Mouse (Mus musculus): ENCODE results near the gene Prr15.

DNA sequence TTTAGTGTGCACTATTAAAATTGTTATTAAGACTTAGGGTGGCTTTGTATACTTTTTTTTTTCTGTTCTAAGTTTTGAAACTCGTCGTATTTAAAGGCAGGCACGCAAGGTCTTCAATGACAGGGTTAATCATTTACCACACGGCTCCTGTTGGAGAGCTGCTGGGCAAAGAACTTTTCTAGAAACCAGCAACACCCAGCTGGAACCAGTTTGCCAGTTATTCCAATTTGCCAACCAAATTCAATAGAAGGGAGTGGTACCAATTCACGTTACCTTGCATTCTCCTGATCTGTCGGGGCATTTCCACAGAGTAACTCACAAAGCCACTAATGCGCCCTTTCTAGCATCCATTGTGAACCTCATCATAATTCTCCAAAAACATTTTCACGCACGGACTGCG is 4.5 kb downstream of the Prr15 start:
- TF ChIP-seq POLR2A (IDR thresholded peaks at IDR 0.05; ENCODE audit: low read depth, low read length) (no peak), CTCF (IDR thresholded peaks at IDR 0.05; ENCODE audit: borderline replicate concordance, insufficient read depth, low read length) (no peak)

Measured in embryonic fibroblast, embryonic 13.5 days (primary cell).